Mouse (Mus musculus) liver, embryonic 13.5 days (tissue): ENCODE data around the gene Ppp4c. TPM values are rescaled to one million over a fixed set of nuclear protein-coding genes. Genes with fewer than 3 reads are reported as not detected.

Experiments
- ATAC-seq: fragments of 200-750 bp; cut with Nextera tagmentation; 2 replicates; pipeline ENCODE4 v1.8.0; 2017; ENCODE audit warnings: low read depth, mild to moderate bottlenecking, moderate number of reproducible peaks, moderate library complexity
- DNase-seq: peaks from one replicate; pipeline ENCODE4 v3.0.0; 2022
- H3K27ac ChIP-seq: fragments of 300-500 bp; sonication (generic); 2 replicates; pipeline ENCODE4 v1.5.1; 2015; ENCODE audit warnings: moderate library complexity, mild to moderate bottlenecking, inconsistent platforms
- H3K27me3 ChIP-seq: fragments of 300-500 bp; sonication (generic); 2 replicates; pipeline ENCODE4 v1.6.1; 2015; ENCODE audit warnings: mild to moderate bottlenecking, inconsistent platforms
- H3K36me3 ChIP-seq: fragments of 300-500 bp; sonication (generic); 2 replicates; pipeline ENCODE4 v1.6.1; 2015; ENCODE audit warnings: mild to moderate bottlenecking, inconsistent platforms
- H3K4me1 ChIP-seq: fragments of 300-500 bp; sonication (generic); replicated peaks from 2 replicates; pipeline ENCODE4 v1.6.1; 2015; ENCODE audit warnings: inconsistent platforms
- H3K4me2 ChIP-seq: fragments of 300-500 bp; sonication (generic); 2 replicates; pipeline ENCODE4 v1.6.1; 2015; ENCODE audit warnings: inconsistent platforms, mild to moderate bottlenecking, moderate library complexity
- H3K4me3 ChIP-seq: fragments of 300-500 bp; sonication (generic); replicated peaks from 2 replicates; pipeline ENCODE4 v1.5.1; 2015; ENCODE audit warnings: mild to moderate bottlenecking, inconsistent platforms
- H3K9ac ChIP-seq: fragments of 300-500 bp; sonication (generic); 2 replicates; pipeline ENCODE4 v1.6.1; 2015; ENCODE audit warnings: mild to moderate bottlenecking, inconsistent platforms
- H3K9me3 ChIP-seq: fragments of 300-500 bp; sonication (generic); replicated peaks from 2 replicates; pipeline ENCODE4 v1.6.1; 2016; ENCODE audit warnings: inconsistent platforms
- WGBS: fragments of 180-500 bp; shearing (Covaris S2); methylation state at CpG from one replicate; pipeline ENCODE4 v1.1.7; 2015; ENCODE audit not compliant: insufficient replicate concordance; 5-methylcytosine and 5-hydroxymethylcytosine counted together
- polyA plus RNA-seq: library from polyadenylated mRNA; unstranded; fragments of >200 nt; fragmentation: Nextera tagmentation; extraction: Ambion mirVana; gene quantifications from 2 replicates; pipeline ENCODE4 v1.2.1, GENCODE M21; 2015

Ppp4c gene
- polyA plus RNA-seq: 133 and 141 TPM in 2 replicates

DNA sequence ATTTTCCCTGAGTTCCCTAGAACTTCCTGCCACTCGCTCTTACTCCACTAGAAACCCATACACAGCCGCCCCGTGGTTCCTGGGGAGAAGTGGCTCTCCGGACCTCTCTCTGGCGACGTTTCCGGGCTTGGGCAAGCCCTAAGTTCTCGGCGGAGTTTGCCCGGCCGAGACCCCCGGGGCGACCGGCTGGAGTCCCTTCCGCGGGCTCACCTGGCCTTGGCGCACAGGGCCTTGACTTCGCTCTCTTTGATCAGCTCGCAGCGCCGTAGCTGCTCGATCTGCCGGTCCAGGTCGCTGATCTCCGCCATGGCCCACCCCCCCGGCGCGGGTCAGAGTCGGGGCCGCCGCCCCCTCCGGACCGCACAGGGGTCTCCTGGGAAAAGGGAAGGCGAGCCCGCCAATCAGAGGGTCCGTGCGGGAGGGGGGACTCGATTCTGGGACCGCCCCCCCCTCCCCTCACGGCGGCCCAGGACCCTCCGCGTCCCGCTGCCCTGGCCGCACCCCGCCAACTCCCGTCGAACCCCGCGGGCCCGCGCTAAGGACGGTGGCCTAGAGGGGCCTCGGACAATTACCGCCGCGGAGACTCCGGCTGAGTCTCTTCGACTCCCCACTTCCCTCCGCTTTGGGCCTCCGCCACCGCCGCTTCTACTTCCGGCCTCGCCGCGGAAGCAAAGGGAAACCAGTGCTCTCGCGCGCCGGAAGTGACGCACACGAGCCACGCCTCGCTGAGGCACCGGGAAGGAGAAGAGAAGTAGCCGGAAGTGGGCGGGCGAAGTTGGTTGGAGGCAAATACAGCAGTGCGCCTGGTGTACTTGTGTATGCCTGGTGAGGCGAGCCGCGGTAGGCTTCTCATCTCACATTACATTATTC, at the start of gene Ppp4c:
TSS of gene Ppp4c (minus strand) at position 646 of the 870 bp plus-strand sequence.
- ATAC-seq (peak; percentile 89), DNase-seq (peak; percentile 92)
- Histone ChIP-seq H3K9me3 (no peaks in the 10 kb centered on the region), H3K27ac (peak within 1 kb of the TSS; percentile 93), H3K4me1 (peaks cover 65% of the 10 kb centered on the region), H3K36me3 (peaks cover 65% of the 10 kb centered on the region), H3K4me2 (peak within 1 kb of the TSS; percentile 88), H3K27me3 (no peaks in the 10 kb centered on the region), H3K9ac (peak within 1 kb of the TSS; percentile 99), H3K4me3 (peak within 1 kb of the TSS; percentile 94)
- under 1% methylated on average over 82 of the region's 83 CpGs for WGBS

DNA sequence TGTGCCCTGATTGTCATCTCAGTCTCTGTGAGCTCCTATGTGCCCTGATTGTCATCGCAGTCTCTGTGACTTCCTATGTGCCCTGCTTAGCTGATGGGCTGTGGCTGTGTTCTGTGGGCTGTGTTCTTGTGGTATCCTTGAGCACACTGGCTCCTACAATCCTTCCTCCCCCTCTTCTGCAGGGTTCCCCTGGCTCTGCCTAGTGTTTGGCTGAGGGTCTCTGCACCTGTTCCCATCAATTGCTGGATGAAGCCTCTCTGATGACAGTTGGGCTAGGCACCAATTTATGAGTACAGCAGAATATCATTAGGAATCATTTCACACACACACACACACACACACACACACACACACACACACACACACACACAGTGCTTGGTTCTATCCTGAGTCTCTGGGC, 41.0 kb upstream of the Ppp4c start:
- Histone ChIP-seq H3K9me3 (no peaks in the 10 kb centered on the region), H3K4me1 (peaks cover 4% of the 10 kb centered on the region; the same call in 1 of the 2 replicates), H3K9ac (no peak overlapping the region), H3K4me3 (no peak overlapping the region), H3K27ac (no peak overlapping the region), H3K27me3 (peaks cover 28% of the 10 kb centered on the region), H3K4me2 (no peak overlapping the region), H3K36me3 (no peaks in the 10 kb centered on the region)
- ATAC-seq: no peak
- 59% methylated on average over 1 of the region's 1 CpGs for WGBS
- DNase-seq: no peak

DNA sequence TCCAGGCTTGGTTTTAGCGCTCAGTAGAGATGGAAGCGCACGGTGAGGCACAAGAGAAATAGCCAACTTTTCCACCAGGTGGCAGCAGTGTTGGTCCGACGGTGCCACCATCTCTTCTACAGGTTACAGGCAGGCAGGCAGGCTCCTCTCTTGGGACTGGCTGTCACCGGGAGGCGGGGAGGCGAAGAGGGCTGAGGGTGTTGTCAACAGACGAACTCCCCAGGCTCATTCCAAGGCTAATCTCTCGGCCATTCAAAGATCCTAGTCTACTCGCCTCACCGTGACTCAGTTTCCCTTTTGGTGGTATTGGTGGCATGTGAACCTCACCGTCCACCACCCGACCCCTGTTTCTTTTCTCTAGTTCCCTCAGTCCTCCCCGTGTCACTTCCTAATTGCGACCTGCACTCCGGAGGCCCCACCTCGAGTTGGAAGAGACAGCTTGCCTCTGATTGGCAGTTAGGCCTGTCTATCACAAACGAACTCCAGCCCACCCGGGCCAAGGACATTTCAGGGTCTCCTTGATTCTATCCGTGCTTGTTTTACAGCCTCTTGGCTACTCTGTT, 39.8 kb upstream of the Ppp4c start:
- 2% methylated on average over 21 of the region's 21 CpGs for WGBS
- Histone ChIP-seq H3K9me3 (no peaks in the 10 kb centered on the region), H3K4me1 (peaks cover 4% of the 10 kb centered on the region; the same call in 1 of the 2 replicates), H3K27ac (no peak overlapping the region), H3K36me3 (no peaks in the 10 kb centered on the region), H3K27me3 (peaks cover 37% of the 10 kb centered on the region), H3K4me2 (peak overlapping the region; percentile 55), H3K9ac (no peak overlapping the region), H3K4me3 (peak overlapping the region; percentile 37)
- peak; percentile 65 for DNase-seq
- ATAC-seq: peak; percentile 80

DNA sequence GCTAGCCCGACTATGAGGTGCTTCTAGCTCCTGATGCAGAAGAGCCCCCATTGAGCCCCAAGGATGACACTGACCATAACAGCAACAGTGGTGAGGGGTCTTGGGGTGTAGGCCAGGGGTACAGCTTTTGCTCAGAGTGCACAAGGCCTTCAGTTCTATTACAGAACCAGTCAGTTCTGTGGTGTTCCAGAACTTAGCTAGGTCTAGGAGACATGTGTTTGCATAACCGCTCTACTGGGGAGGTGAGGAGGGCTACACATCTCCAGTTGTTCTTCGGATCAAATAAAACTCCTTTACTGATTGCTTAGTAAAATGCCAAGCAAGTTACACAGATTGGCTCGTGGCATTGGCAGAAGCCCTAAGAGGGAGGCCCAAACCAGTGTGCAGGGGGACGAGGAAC, 39.2 kb upstream of the Ppp4c start, which contains the start of gene 4930451I11Rik:
TSS of gene 4930451I11Rik (minus strand) at position 101 of the 400 bp plus-strand sequence.
- Histone ChIP-seq H3K4me3 (peak within 1 kb of the TSS; percentile 37), H3K4me2 (peak within 1 kb of the TSS; percentile 55), H3K4me1 (peaks cover 4% of the 10 kb centered on the region; the same call in 1 of the 2 replicates), H3K36me3 (no peaks in the 10 kb centered on the region), H3K9ac (no peak within 1 kb of the TSS), H3K27ac (no peak within 1 kb of the TSS), H3K9me3 (no peaks in the 10 kb centered on the region), H3K27me3 (peaks cover 38% of the 10 kb centered on the region)
- ATAC-seq: peak; percentile 14; the same call in 1 of the 2 replicates
- DNase-seq: no peak
- 53% methylated on average over 5 of the region's 5 CpGs for WGBS

DNA sequence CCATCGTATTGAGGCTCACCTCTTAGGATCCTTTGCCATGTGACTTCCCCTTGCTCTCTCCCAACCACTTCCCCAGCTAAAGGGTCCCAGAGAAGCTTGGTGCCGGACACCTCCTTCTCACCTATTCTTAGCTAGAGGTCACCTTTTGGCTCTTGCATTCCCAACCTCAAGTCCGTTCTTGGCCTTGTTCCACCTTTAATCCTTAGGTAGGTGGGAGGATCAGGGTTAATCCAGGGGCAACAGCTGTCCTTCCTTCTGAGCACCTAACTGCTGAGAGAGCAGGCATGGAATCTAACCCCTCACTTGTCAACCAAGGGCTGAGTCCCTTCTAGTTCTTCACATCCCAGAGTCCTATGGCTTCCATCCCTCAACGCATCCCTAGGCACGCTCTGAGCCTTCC, 33.7 kb upstream of the Ppp4c start:
- no peak overlapping the region for H3K4me3 ChIP-seq
- H3K4me2 ChIP-seq: no peak overlapping the region
- WGBS: 53% methylated on average over 5 of the region's 5 CpGs
- peaks cover 85% of the 10 kb centered on the region for H3K27me3 ChIP-seq
- H3K27ac ChIP-seq: no peak overlapping the region
- DNase-seq: no peak
- H3K9ac ChIP-seq: no peak overlapping the region
- H3K9me3 ChIP-seq: no peaks in the 10 kb centered on the region
- no peaks in the 10 kb centered on the region for H3K36me3 ChIP-seq
- ATAC-seq: no peak
- peaks cover 3% of the 10 kb centered on the region; the same call in 1 of the 2 replicates for H3K4me1 ChIP-seq

DNA sequence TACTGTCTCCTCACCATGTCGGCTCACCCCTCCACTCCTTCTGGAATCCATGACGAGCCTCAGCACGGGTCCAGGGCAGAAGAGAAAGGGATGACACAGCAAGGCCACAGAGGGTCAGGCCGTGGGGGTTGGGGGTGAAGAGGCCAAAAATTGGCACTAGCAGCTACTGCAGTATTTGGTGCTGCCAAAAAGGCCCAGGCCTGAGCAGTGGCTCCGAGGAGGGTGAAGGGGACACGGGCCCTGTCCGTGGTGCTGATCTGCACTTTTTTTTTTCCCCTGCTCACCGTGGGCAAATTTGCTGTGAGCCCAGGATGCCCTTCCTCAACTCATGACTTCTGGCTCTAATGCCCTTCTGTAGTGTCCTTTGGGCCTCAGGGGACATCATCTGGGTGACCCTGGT, 33.1 kb upstream of the Ppp4c start:
- no peak overlapping the region for H3K4me2 ChIP-seq
- H3K27ac ChIP-seq: no peak overlapping the region
- no peak for DNase-seq
- H3K9ac ChIP-seq: no peak overlapping the region
- no peaks in the 10 kb centered on the region for H3K9me3 ChIP-seq
- WGBS: 21% methylated on average over 8 of the region's 8 CpGs
- no peak overlapping the region for H3K4me3 ChIP-seq
- H3K27me3 ChIP-seq: peaks cover 81% of the 10 kb centered on the region
- H3K36me3 ChIP-seq: no peaks in the 10 kb centered on the region
- H3K4me1 ChIP-seq: peaks cover 3% of the 10 kb centered on the region; the same call in 1 of the 2 replicates
- ATAC-seq: no peak

DNA sequence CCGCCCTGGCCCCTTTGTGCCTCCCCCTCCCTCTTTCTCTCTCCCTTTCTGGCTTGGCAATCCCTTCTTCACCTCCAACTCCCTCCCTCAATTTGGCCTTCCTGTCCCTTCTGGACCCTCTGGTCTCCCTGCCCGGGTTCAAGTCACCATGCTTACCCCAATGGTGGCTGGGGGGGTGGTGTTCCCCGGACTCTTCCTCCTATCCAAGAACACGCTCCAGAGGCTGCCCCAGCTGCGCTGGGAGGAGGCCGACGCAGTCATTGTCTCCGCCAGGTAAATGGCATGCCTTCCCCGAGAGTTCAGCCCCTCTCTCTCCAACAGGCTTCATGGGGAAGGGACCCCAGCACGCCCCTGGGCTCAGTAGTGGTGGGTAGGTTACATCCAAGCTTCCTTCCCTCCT, 31.6 kb upstream of the Ppp4c start:
- no peak overlapping the region for H3K9ac ChIP-seq
- no peaks in the 10 kb centered on the region for H3K9me3 ChIP-seq
- 12% methylated on average over 10 of the region's 10 CpGs for WGBS
- H3K4me2 ChIP-seq: no peak overlapping the region
- peaks cover 3% of the 10 kb centered on the region; the same call in 1 of the 2 replicates for H3K4me1 ChIP-seq
- no peaks in the 10 kb centered on the region for H3K36me3 ChIP-seq
- peaks cover 67% of the 10 kb centered on the region for H3K27me3 ChIP-seq
- no peak overlapping the region for H3K27ac ChIP-seq
- ATAC-seq (no peak), DNase-seq (no peak)
- no peak overlapping the region for H3K4me3 ChIP-seq

DNA sequence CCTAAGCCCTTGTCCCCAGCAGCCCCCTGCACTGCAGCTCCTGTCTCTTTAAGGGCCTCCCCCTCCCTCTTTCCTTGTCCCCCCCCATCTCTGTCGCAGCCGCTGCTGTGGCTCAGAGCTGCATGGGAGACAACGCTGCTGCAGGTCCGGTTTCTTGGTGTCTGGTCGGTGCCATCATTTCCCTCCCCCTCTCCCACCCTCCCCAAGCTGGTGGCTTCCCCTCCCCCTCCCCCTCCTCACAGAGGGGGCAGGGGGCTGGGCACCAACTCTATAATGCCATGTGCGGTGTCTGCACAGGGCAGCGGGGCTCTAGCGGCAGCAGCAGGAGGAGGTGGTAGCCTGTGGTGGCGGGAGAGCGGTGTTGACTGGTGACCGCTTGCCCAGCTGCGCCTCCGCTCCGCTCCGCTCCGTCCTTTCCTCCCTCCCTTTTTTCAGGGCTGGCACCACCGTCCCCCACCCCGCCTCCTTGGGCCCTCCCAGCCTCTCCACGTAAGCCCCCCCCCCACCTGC, 31.0 kb upstream of the Ppp4c start:
- 6% methylated on average over 18 of the region's 19 CpGs for WGBS
- peaks cover 62% of the 10 kb centered on the region for H3K27me3 ChIP-seq
- H3K9ac ChIP-seq: no peak overlapping the region

DNA sequence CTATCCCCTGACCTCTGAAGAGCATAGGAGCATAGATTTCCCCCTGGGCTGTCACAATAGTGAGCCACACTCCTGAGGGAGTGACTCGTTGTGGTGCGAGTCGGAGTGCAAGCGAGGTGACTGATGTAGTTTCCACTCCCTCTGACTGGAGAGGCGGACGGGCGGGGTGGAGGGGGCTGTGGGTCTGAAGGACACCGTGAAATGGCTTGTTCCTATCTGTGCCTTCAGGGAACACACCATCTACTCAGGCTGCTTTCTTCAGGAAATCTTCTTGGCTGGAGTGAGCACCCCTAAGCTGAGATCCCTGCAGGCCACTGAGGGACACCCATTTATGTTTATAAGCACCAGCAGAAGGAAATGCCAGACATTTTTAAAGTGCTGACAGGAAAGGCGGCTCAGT, 30.4 kb upstream of the Ppp4c start:
- ATAC-seq (no peak), DNase-seq (no peak)
- Histone ChIP-seq H3K4me1 (peaks cover 3% of the 10 kb centered on the region; the same call in 1 of the 2 replicates), H3K27ac (no peak overlapping the region), H3K27me3 (peaks cover 59% of the 10 kb centered on the region), H3K4me3 (no peak overlapping the region), H3K9me3 (no peaks in the 10 kb centered on the region), H3K36me3 (no peaks in the 10 kb centered on the region), H3K9ac (no peak overlapping the region), H3K4me2 (no peak overlapping the region)
- 22% methylated on average over 9 of the region's 9 CpGs for WGBS

More for the DNA sequence above, 31.0 kb upstream of the Ppp4c start:
- peaks cover 3% of the 10 kb centered on the region; the same call in 1 of the 2 replicates for H3K4me1 ChIP-seq
- H3K36me3 ChIP-seq: no peaks in the 10 kb centered on the region
- H3K4me3 ChIP-seq: no peak overlapping the region
- peak overlapping the region; percentile 26 for H3K4me2 ChIP-seq
- no peak for ATAC-seq
- no peak for DNase-seq
- H3K27ac ChIP-seq: no peak overlapping the region
- no peaks in the 10 kb centered on the region for H3K9me3 ChIP-seq

DNA sequence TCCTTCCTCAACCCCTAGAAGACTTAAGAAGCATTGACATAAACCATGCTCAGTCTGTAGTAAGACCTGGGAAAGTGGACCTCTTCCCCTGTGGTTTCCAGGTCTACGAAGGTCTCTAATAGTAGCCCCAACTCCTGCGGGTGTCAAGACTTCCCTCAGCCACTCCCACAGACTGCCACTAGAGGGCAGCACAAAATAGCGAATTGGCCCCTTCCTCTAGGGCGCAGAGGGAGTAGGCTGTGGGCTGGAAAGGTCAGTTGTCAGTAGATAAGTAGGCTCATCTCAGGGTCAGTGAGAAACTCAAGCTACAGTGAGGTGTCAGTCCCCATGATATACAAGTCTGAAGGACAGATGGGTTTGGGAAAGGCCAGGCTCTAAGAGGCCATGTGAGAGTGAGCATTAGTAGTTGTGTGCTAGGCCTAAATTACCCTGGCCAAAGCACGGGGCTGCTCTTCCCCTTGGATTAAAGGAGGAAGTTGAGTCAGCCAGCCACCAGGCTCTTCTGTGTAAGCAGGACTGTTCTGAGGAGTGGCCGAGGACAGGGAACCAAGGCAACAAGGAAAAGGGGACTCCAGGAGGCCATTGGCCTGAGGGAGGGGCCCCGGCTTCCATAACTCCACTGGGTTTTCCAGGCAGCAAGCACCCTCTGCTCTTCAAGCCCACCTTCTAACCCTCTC, 29.7 kb upstream of the Ppp4c start:
- Histone ChIP-seq H3K4me2 (no peak overlapping the region), H3K36me3 (no peaks in the 10 kb centered on the region), H3K9ac (no peak overlapping the region), H3K27ac (no peak overlapping the region), H3K4me3 (no peak overlapping the region), H3K9me3 (no peaks in the 10 kb centered on the region), H3K4me1 (peaks cover 3% of the 10 kb centered on the region; the same call in 1 of the 2 replicates), H3K27me3 (peaks cover 52% of the 10 kb centered on the region)
- WGBS: 21% methylated on average over 7 of the region's 7 CpGs
- ATAC-seq: peak; percentile 23; the same call in 1 of the 2 replicates
- DNase-seq: peak; percentile 55

DNA sequence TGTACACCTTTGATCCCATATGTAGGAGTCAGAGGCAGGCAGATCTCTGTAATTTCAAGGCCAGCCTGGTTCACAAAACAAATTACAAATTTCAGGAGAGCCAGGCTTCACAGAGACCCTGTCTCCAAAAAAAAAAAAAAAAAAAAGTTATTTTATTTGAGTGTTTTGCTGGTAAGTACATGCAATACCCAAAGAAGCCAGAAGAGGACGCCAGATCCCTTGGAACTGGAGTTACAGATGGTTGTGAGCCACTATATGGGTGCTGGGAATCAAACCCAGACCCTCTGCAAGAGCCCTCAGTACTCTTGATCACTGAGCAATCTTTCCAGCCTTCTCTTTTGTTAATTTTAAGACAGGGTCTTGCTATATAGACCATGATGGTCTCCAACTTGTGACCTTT, 26.5 kb upstream of the Ppp4c start:
- WGBS: 18% methylated on average over 1 of the region's 1 CpGs
- Histone ChIP-seq H3K9me3 (no peaks in the 10 kb centered on the region), H3K4me1 (peaks cover 3% of the 10 kb centered on the region; the same call in 1 of the 2 replicates), H3K36me3 (no peaks in the 10 kb centered on the region), H3K4me3 (no peak overlapping the region), H3K9ac (no peak overlapping the region), H3K27ac (no peak overlapping the region), H3K4me2 (no peak overlapping the region), H3K27me3 (peaks cover 22% of the 10 kb centered on the region)
- ATAC-seq: no peak
- no peak for DNase-seq
